Mouse (Mus musculus) B cell, adult 2 months (primary cell): ENCODE results near the gene Pitpnm1.
A peak's percentile ranks its signal among the peaks of the same experiment; 100 is the strongest.

Experiments
- DNase-seq, 2 experiments: peaks; one replicate each; pipeline ENCODE4 v3.0.0; 2022

Gene Pitpnm1

DNA sequence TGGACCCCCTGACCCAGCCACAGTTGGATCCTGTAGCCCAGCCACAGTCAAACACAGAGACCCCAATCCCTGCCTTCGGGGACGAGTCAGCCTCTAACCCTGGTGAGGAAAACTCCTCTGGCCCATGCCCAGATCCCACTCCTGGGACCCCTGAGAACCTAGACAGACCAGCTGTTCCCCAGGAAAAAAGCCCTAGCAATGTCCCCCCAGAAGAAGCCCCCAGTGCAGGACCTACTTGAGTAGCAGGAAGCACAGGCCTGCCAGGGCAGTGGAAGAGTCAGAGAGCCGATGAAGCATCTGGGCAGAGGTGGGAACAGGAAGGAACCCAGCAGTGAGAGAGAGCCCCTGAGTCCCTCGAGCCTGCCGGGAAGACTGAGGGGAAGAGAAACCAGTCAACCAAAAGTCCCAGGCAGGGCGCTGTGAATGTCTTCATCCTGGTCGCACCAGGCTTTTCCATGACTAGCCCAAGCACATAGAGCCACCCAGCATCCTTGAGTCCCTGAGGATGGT, 44.0 kb downstream of the Pitpnm1 start, which contains the start of gene Cabp4:
Gene Cabp4, minus strand, starts transcription at position 275 of the 510 bp plus-strand sequence.
- DNase-seq: peak; percentile 35 to 37

DNA sequence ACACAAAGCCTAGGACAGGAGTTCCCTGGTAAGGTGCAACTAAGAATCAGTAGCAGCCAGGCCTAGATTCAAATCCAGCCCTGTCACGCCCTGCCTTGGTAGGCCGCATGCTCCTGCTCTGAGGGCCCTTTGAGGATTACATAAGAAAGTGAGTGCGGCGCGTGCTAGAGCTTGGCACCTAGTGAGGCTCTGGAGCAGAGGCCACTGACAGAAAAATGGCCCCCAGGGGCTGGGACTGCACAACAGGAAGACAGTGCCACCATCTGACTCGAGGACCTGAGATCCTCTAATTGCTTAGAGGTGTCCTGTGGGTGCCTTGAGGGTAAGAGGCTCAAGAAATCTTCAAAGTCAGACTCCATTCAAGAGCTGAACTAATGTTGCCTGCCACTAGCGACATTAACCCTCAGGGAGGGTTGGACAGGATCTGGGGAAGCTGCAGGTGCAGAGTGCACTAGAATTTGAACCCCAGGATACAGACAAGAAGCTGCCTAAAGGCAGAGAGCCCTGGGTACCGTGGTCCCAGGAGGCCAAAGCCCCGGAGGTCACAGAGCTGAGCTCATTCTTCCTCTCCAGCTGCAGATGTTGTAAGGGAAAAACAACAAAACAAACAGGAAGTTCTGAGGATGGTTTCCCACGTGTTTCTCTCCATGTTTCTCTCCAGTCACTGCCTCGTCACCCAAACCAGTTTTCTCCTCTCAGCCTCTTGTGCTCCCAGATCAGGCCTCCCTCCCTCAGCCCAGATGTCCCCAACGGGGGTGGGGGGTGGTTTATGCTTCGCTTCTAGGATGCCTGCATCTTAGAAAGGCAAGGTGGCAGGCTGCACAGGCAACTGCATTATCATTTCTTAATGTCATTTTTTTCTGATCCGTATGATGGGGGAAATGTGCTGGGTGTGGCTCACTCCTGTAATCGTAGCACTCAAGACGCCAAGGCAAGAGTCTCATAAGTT, 45.0 kb downstream of the Pitpnm1 start:
- peak; percentile 66 to 70 for DNase-seq

DNA sequence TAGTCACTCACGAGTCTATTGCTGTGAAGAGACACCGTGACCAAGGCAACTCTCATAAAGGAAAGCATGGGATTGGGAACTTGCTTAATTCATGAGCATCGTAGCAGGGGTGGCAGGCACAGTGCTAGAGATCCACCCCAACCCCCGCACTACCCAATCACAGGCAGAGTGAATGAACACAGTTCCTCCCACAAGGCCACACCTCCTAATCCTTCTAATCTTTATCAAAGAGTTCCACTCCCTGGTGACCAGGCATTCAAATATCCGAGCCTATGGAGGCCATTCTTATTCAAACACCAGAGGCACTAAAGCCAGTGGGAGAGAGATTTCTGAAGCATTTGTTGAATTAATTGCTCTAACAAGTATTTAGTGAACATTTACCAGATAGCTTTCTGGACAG, 46.1 kb downstream of the Pitpnm1 start:
- no peak for DNase-seq

DNA sequence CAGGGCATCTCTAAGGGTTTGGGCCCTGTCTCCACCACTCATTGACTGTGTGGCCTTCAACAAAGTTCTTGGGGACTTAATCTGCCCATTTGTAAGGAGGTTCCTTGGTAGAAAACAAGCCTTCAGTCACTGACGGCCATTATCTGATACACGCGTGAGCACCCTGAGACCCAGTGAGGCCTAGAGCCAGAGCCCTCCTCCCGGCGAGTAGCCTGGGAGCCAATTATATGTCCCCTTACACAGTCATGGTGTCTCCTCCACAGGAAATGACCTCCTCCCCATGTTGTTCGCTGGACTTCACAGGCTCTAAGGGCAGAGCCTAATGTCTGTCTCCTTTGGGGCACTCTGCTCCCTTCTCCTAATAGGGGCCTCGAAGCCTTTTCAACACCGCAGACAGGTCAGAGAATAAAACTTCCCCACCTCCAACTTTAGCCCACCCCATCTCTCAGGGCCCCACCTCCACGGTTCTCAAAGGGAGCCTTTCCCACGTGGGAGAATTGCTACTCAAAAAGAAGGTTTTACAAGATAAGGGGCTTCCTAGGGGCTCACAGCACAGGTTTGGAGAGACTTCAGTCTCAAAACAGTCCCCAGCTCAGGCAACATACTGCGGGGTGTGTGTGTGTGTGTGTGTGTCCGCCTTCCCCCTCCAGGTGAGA, 46.7 kb downstream of the Pitpnm1 start:
- no peak for DNase-seq

GRCm38 (mm10) chr19:4147022-4147405, 47.2 kb downstream of the Pitpnm1 start:
- DNase-seq: no peak

DNA sequence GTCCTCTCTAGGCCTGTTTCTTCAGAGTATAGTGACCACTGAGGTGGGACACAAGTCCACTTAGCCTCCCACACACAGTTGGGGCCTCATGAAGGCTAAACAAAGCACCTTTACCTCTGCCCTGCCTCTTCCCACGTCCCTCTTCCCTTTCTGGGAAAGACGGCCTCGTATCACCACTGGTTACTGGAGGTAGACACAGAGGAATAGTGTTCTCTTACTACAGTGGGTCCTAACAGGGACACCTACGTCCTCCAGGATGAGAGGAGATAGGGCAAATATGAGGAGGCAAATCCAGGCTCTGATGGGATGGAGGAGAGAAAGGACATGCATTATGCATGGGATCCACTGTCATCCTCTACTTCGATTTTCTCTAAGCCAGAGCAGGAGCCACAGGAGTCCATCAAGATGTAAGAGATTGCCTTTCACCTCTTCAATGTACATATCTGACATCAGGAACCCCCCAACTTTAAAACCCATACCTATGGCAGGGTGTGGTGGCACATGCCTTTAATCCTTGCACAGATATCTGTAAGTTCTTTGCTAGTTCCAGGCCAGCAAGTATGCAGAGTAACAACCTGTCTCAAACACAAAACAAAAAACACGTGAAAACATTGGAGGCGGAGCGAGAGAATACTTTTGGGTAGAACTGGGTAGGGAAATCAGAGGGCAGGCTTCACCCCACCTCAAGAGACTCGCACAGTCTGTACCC, 48.1 kb downstream of the Pitpnm1 start:
- DNase-seq: no peak

DNA sequence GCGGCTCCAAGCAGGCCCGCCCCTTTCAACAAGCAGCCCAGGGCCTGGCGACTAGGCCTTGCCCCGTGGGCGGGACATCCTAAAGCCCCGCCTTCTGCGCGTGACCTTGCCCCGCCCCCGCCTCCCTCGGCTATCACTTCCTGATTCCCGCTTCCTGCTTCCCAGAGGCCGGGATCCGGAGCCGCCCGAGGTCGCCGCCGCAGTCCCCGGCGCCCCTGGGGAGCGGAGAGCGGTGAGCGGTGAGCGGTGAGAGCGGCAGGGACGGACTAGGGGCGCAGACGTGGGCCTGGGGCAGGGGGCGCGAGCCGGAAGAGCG, 48.7 kb downstream of the Pitpnm1 start, which contains the start of gene Coro1b:
Gene Coro1b, plus strand, starts transcription at position 129 of the 316 bp plus-strand sequence.
- DNase-seq: peak; percentile 92 to 93

DNA sequence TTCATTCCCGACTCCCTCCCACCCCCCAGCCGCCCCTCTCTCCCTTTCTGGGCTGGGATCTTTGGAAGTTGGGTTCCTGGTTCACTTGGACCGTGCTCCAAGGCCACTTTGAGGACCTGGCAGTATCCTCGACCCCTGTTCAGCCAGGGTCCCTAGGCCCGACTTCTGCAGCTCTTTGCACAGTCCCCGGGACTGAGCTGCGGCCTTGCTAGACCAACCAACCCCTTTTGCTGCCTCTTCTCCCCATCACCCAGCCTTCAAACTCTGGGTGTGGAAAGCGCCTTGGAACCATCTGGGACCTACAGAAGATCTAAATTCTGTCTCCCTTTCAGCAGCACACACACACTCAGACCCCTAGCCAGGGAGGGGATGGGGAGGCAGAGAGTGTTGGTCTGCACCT, 49.0 kb downstream of the Pitpnm1 start:
- peak; percentile 38 to 39 for DNase-seq

DNA sequence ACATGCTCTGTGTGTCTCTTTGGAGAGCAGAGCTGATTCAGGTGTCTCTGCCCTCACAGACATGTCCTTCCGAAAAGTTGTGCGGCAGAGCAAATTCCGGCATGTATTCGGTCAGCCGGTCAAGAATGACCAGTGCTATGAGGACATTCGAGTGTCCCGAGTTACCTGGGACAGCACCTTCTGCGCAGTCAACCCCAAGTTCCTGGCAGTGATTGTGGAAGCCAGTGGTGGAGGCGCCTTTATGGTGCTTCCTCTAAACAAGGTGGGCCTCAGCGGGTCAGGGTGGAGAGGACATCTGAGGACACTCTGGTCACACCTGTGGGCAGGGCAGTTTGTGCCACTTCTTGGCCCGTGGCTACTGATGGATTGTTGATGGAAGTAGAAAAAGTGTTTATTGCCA, 49.5 kb downstream of the Pitpnm1 start:
- no peak for DNase-seq

- DNase-seq: no peak
Measured at GRCm38 (mm10) chr19:4149764-4150461, 50.1 kb downstream of the Pitpnm1 start.

DNA sequence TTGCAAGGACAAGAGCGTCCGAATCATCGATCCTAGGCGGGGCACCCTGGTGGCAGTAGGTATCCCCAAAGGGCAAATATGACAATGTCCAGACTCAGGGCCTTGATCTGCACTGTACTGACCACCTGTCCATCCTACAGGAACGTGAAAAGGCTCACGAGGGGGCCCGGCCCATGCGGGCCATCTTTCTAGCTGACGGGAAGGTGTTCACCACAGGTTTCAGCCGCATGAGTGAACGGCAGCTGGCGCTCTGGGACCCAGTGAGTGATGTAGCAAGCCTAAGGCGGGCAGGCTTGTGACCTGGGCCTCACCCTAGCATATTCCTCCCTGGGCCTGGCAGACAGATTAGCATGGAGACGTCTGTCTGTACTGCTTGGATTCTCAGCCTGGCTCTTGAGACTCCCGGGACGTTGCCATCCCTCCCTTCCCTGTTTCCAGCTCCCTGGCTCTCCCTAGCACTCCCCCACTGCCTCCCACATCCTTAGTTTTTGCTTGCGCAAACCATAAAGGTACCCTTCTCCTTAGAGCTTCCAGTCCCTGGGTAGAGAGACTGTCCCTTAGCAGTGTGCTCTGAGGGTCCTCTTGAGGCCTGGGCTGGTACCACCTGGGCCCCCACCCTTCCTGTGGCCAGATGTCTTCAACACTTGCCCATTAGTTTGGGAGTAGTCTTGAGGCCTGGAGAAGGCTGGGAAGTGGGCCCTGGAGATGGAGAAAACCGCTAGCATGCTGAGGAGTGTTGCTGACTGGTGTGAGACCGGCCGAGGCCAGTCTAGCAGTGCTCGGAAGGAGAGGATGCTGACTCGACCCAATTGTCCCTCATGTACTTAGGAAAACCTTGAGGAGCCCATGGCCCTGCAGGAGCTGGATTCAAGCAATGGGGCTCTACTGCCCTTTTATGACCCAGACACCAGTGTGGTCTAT, 51.0 kb downstream of the Pitpnm1 start:
- DNase-seq: no peak

- DNase-seq: no peak
Measured at GRCm38 (mm10) chr19:4151488-4151860, 51.7 kb downstream of the Pitpnm1 start.

GRCm38 (mm10) chr19:4151898-4152297, 52.1 kb downstream of the Pitpnm1 start:
- no peak for DNase-seq

DNA sequence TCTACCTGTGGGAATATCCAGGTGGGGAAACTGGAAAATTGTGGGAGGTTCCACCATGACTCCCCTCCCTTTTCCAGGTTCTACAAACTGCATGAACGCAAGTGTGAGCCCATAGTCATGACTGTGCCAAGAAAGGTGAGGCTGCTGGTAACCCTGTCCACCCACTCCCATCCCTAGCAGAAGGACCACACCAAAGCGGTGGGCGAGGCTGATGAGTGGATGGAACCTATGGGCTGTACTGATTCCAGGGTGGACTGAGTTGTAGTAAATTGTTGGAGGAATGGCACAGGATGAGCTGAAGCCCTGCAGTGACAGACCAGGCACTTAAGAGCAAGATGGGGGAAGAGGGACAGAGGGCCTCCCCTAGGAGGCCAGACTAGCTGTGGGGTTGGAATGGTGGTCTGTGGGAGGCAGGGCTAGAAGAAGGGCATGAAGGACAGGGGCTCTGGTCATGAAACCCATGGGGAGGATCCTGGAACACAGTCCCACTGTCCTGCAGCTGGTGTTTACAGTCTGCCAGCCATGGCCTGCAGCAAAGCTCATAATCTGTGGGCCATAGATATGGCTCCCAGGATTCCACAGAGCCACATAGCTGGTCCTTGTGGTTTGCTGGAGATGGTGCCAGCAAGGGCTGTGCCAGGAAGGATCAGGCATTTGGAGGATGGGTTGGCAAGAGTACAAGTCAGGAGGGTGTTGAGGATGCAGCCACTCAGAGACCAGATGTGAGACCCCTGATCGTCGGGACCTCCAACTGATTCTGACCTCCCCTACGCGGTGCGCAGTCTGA, 52.8 kb downstream of the Pitpnm1 start:
- no peak for DNase-seq

GRCm38 (mm10) chr19:4153232-4153654, 53.4 kb downstream of the Pitpnm1 start, which contains the start of gene Ptprcap:
Ptprcap (plus strand) TSS chr19:4153604.
- no peak for DNase-seq

GRCm38 (mm10) chr19:4154437-4155222, 54.8 kb downstream of the Pitpnm1 start:
- DNase-seq: peak; percentile 67

DNA sequence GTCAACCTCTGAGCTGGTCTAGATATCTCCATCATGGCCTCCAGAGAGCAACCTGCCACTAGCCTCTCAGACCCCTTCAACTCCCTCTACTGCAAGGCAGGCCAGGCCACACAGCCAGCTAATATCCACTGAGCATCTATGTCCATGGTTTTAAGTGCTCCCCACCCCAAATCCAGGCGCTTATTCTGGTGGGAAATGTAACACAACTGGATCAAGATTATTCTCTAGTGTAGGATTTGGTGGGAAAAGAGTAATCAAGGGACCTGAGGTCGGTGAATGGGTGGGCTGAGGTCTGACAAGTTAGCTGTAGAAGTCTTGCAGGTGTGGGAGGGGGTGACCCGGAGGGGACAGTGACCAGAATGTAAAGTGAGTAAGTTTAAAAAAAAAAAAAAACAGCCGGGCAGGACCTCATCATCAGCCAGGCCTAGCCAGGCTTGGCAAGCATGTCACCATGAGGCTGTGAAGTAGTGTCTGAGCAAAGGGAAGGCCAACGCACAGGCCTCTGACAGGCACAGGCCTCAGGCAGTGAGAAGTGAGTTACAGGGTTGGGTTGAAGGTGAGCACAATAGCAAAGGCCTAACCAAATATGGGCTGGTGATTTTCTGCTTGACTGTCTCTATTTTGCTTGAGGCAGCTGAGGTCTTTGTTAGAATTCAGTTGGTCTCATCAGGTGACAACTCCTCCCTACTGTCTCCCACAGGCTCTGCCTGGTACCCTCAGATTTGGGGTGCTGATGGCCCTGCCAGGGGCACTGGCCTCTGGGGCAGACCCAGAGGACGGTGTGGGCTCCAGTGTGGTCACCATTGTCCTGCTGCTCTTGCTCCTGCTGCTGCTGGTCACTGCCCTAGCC, 55.6 kb downstream of the Pitpnm1 start:
- DNase-seq: peak; percentile 56 to 57

DNA sequence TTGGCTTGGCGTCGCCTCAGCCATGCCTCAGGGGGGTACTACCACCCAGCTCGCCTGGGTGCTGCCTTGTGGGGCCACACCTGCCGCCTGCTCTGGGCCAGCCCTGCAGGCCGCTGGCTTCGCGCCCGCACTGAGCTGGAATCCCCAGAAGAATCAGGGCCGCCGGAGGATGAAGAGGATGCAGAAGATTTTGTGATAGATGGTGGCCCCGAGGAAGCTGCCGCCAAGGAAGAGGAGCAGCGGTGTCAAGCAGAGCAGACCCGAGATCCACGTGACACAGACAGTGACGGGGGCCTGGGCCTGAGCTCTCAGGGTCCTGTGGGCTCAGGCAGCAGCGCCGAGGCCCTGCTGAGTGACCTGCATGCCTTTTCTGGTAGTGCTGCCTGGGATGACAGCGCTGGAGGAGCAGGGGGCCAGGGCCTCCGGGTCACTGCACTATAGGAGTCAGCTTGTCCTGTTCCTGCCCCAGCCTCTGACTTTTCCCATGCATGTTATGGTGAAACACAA, 56.3 kb downstream of the Pitpnm1 start:
- no peak for DNase-seq
